Mouse (Mus musculus) olfactory bulb, adult 2 months (tissue): ENCODE data around the gene Lrrc8d. TPM values are rescaled to one million over a fixed set of nuclear protein-coding genes. Genes with fewer than 3 reads are reported as not detected.

Experiments
- H3K27ac ChIP-seq: fragments of 200-500 bp; 2 replicates; pipeline ENCODE4 v1.5.1; 2012; ENCODE audit warnings: low read depth, low read length; ENCODE audit not compliant: insufficient read depth
- H3K4me1 ChIP-seq: fragments of 200-500 bp; 2 replicates; pipeline ENCODE4 v1.6.1; 2012; ENCODE audit warnings: low read length; ENCODE audit not compliant: control insufficient read depth, insufficient read depth
- H3K4me3 ChIP-seq: fragments of 200-500 bp; 2 replicates; pipeline ENCODE4 v1.5.1; 2012; ENCODE audit warnings: mild to moderate bottlenecking, low read depth, low read length, moderate library complexity; ENCODE audit not compliant: insufficient read depth
- CTCF ChIP-seq: fragments of 200-500 bp; IDR thresholded peaks from 2 replicates; pipeline ENCODE4 v1.5.1; 2012; ENCODE audit warnings: low read depth, mild to moderate bottlenecking, low read length, moderate library complexity; ENCODE audit not compliant: insufficient read depth
- POLR2A ChIP-seq: fragments of 200-500 bp; IDR thresholded peaks from 2 replicates; pipeline ENCODE4 v1.6.1; 2012; ENCODE audit warnings: mild to moderate bottlenecking, low read depth, low read length, moderate library complexity; ENCODE audit not compliant: insufficient read depth
- WGBS: fragments of 180-500 bp; shearing (Covaris S2); methylation state at CpG from one replicate; pipeline ENCODE4 v1.1.7; 2018; 5-methylcytosine and 5-hydroxymethylcytosine counted together
- polyA plus RNA-seq: library from polyadenylated mRNA; stranded (reverse); fragments of >200 nt; gene quantifications from 2 replicates; pipeline ENCODE4 v1.2.4, GENCODE M21; 2012; ENCODE audit warnings: low replicate concordance; ENCODE audit not compliant: missing spikeins, insufficient read depth, insufficient read length

Gene Lrrc8d
- polyA plus RNA-seq, 1 experiment = not detected

DNA sequence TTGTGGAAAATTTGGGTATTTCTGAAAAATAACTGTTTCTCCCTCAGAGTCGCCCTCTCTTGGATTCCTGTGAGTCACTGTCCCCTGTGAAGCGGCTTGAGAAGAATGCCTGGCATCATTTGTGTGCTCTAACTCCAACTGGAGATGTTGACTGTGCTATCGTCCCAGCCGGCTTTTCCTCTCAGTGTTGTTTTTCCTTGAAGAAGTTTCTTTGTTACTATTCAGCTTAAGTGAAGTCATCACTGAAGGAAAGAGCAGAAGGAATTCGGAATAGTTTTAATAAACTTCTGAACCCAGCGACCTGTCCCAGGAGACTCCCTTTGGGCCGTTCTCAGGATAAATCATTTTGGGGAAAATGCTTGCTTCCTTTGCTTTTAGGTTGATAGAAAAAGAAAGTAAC lies 132.4 kb downstream of the Lrrc8d start:
- Histone ChIP-seq H3K27ac (no peak overlapping the region), H3K4me1 (no peaks in the 10 kb centered on the region; the same call in 1 of the 2 replicates), H3K4me3 (no peak overlapping the region)
- WGBS = 79% methylated on average over 7 of the region's 7 CpGs
- TF ChIP-seq POLR2A (no peak), CTCF (no peak)

- Histone ChIP-seq H3K4me1 (no peaks in the 10 kb centered on the region; the same call in 1 of the 2 replicates), H3K4me3 (no peak overlapping the region), H3K27ac (no peak overlapping the region)
- WGBS = 87% methylated on average over 3 of the region's 3 CpGs
- no peak for TF ChIP-seq CTCF
- no peak for TF ChIP-seq POLR2A
Measured at GRCm38 (mm10) chr5:105833923-105834322, 134.2 kb downstream of the Lrrc8d start.

DNA sequence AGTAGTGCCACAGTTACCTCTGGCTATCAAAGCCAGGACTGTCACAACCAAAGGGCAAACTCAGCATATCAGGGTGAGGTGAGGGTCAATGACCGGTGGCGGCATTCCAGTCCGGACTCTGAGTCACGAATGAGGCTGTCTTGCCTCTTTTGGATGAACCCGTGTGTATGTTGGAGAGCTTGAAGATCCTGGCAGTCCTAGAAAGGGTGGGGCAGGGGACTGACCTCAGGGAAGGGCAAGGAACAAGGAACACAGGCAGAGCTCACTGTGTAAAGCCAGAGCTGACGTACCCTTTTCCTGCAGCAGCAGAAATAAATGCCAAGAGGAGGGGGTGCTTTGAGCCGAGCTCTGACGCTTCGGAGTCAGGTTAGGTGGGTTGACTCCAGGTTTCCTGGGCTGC lies 136.2 kb downstream of the Lrrc8d start:
- TF ChIP-seq POLR2A (no peak), CTCF (no peak)
- no peak overlapping the region for H3K4me3 ChIP-seq
- WGBS = 90% methylated on average over 9 of the region's 9 CpGs
- H3K27ac ChIP-seq = no peak overlapping the region
- no peaks in the 10 kb centered on the region for H3K4me1 ChIP-seq

- no peak overlapping the region for H3K4me3 ChIP-seq
- 74% methylated on average over 13 of the region's 13 CpGs for WGBS
- TF ChIP-seq CTCF (no peak), POLR2A (no peak)
- H3K4me1 ChIP-seq = no peaks in the 10 kb centered on the region
- no peak overlapping the region for H3K27ac ChIP-seq
Measured at GRCm38 (mm10) chr5:105839740-105840310, 140.1 kb downstream of the Lrrc8d start.

- Histone ChIP-seq H3K4me1 (no peaks in the 10 kb centered on the region), H3K27ac (no peak overlapping the region), H3K4me3 (no peak overlapping the region)
- TF ChIP-seq POLR2A (no peak), CTCF (no peak)
- 95% methylated on average over 10 of the region's 10 CpGs for WGBS
Measured at GRCm38 (mm10) chr5:105844044-105844753, 144.4 kb downstream of the Lrrc8d start.

- TF ChIP-seq CTCF (no peak), POLR2A (no peak)
- no peak overlapping the region for H3K27ac ChIP-seq
- H3K4me3 ChIP-seq = no peak overlapping the region
- H3K4me1 ChIP-seq = no peaks in the 10 kb centered on the region; the same call in 1 of the 2 replicates
- WGBS = 94% methylated on average over 2 of the region's 2 CpGs
Measured at GRCm38 (mm10) chr5:105845041-105845440, 145.3 kb downstream of the Lrrc8d start.

- Histone ChIP-seq H3K4me1 (peaks cover 2% of the 10 kb centered on the region; the same call in 1 of the 2 replicates), H3K4me3 (no peak overlapping the region), H3K27ac (no peak overlapping the region)
- TF ChIP-seq CTCF = no peak
- no peak for TF ChIP-seq POLR2A
- 83% methylated on average over 8 of the region's 8 CpGs for WGBS
Measured at GRCm38 (mm10) chr5:105847726-105848125, 148.0 kb downstream of the Lrrc8d start.

DNA sequence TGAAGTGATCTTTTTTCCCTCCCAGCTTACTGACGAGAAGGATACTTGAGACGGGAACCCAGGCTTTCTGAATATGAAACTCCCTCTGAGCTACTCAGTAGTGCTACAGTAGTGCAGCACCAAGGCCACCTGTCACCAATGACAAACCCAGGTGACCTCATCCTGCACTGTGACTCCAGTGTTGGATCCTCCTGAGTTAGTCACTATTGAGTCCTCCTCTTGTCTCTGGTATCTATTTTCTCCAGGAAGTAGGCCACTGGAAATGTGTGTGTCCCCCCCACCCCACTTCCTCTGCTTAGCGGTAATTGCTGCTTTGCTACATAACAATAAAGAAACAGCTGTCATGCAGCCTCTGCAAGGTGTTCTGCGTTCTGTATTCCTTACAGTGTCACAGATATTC lies 149.5 kb downstream of the Lrrc8d start:
- peaks cover 6% of the 10 kb centered on the region for H3K4me1 ChIP-seq
- H3K27ac ChIP-seq = no peak overlapping the region
- no peak overlapping the region for H3K4me3 ChIP-seq
- WGBS = 74% methylated on average over 4 of the region's 4 CpGs
- TF ChIP-seq CTCF (no peak), POLR2A (no peak)

- Histone ChIP-seq H3K4me1 (peaks cover 6% of the 10 kb centered on the region), H3K4me3 (no peak overlapping the region), H3K27ac (no peak overlapping the region)
- TF ChIP-seq POLR2A = no peak
- TF ChIP-seq CTCF = no peak
- 59% methylated on average over 3 of the region's 3 CpGs for WGBS
Measured at GRCm38 (mm10) chr5:105849643-105850042, 149.9 kb downstream of the Lrrc8d start.

DNA sequence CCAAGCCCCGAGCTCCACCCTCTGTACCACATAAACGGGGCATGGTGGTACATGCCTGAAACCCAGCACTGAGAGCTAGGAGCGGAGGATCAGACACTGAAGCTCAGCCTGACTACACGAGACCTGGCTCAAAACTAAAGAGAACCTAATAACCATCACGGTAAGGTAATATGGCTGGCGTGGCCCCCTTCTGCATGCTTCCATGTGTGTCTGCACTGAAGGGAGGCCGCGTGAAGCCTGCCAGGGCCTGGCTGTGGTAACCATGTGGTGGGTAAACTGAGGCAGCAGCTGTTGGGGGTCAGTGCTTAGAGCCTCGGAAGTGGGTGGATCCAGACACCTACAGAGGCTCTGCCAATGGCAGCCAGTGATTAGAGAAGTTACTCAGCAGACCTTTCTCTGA lies 153.5 kb downstream of the Lrrc8d start:
- H3K27ac ChIP-seq = no peak overlapping the region
- peaks cover 14% of the 10 kb centered on the region for H3K4me1 ChIP-seq
- no peak overlapping the region for H3K4me3 ChIP-seq
- WGBS = 84% methylated on average over 9 of the region's 9 CpGs
- TF ChIP-seq POLR2A (no peak), CTCF (no peak)
